Mouse (Mus musculus) embryonic fibroblast, embryonic 13.5 days (primary cell): ENCODE measurements around the gene Mrpl23.

Experiments used
- CTCF ChIP-seq: IDR thresholded peaks from 2 replicates; pipeline ENCODE4 v1.5.1; 2011; ENCODE audit warnings: mild to moderate bottlenecking, control low read depth, low read length, moderate library complexity, borderline replicate concordance; ENCODE audit not compliant: insufficient read depth
- POLR2A ChIP-seq: IDR thresholded peaks from 2 replicates; pipeline ENCODE4 v1.6.1; 2011; ENCODE audit warnings: low read depth, mild to moderate bottlenecking, control low read depth, low read length, moderate library complexity

DNA sequence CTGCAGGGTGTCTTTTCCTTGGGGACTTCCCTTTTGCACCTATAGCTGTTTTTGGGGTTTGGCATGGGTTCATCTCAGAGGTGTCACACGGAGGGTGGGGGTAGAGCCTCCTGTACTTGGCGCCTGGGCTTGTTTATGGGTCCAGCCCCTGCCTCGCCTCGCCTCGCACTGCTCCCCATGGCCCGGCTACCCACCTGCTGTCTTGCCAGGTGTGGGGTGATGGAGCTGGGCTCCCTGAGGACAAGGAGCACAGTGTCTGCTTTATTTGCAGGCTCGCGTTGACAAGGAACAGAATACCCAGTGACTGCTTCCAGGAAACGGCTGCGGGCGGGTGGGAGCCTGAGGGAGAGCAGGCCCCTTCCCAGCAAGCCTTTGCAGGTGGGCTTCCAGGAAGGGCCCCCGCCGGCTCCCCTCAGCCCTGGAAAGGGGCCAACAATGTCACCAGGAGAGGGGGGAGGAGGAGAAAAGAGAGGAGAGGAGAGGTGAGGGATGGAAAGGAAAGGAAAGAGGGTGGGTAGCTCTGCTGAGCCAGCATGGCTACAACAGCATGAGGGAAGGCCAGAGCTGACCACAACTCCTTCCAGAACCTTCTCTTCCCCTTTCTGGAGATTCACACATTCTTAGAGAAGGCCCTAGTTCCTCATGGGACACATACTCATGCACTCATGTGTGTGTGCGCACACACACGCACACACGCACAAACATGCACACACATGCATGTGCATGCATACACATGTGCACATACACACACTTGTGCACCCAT, 39.2 kb downstream of the Mrpl23 start:
- TF ChIP-seq CTCF (no peak), POLR2A (no peak)
